Mouse (Mus musculus) lung, postnatal 0 days (tissue): Measurements from ENCODE around the gene Lyrm7. TPM values are rescaled to one million over a fixed set of nuclear protein-coding genes. Genes with fewer than 3 reads are reported as not detected.
"Not testable (repeated sequence)": the region's sequence is repeated elsewhere in the genome, so short reads cannot be mapped to it uniquely, and the experiment has no call there.

Source experiments
- ATAC-seq: fragments of 200-750 bp; cut with Nextera tagmentation; 2 replicates; pipeline ENCODE4 v1.8.0; 2017; ENCODE audit warnings: moderate library complexity
- DNase-seq: peaks from one replicate; pipeline ENCODE4 v3.0.0-alpha.2; 2016; ENCODE audit warnings: low spot score
- H3K27ac ChIP-seq: fragments of 300-500 bp; sonication (generic); 2 replicates; pipeline ENCODE4 v1.5.1; 2014; ENCODE audit warnings: antibody characterized with exemption, mild to moderate bottlenecking, low read length, mixed read lengths
- H3K27me3 ChIP-seq: fragments of 300-500 bp; sonication (generic); replicated peaks from 2 replicates; pipeline ENCODE4 v1.6.1; 2014; ENCODE audit warnings: low read length, mixed read lengths; ENCODE audit not compliant: insufficient read depth
- H3K36me3 ChIP-seq: fragments of 300-500 bp; sonication (generic); 2 replicates; pipeline ENCODE4 v1.6.1; 2014; ENCODE audit warnings: low read length, mixed read lengths; ENCODE audit not compliant: insufficient read depth
- H3K4me1 ChIP-seq: fragments of 300-500 bp; sonication (generic); 2 replicates; pipeline ENCODE4 v1.6.1; 2014; ENCODE audit warnings: antibody characterized with exemption, low read depth, low read length, mixed read lengths; ENCODE audit not compliant: insufficient read depth
- H3K4me2 ChIP-seq: fragments of 300-500 bp; sonication (generic); replicated peaks from 2 replicates; pipeline ENCODE4 v1.6.1; 2014; ENCODE audit warnings: low read depth, mild to moderate bottlenecking, low read length, moderate library complexity, mixed read lengths
- H3K4me3 ChIP-seq: fragments of 300-500 bp; sonication (generic); 2 replicates; pipeline ENCODE4 v1.5.1; 2014; ENCODE audit warnings: low read depth, low read length
- H3K9ac ChIP-seq: fragments of 300-500 bp; sonication (generic); replicated peaks from 2 replicates; pipeline ENCODE4 v1.6.1; 2014; ENCODE audit warnings: low read depth, mild to moderate bottlenecking
- H3K9me3 ChIP-seq: fragments of 300-500 bp; sonication (generic); 2 replicates; pipeline ENCODE4 v1.6.1; 2016; ENCODE audit warnings: low read length, mixed read lengths
- CTCF ChIP-seq: IDR thresholded peaks from 2 replicates; pipeline ENCODE4 v1.5.1; 2016; ENCODE audit warnings: antibody characterized with exemption, mild to moderate bottlenecking
- EP300 ChIP-seq: IDR thresholded peaks from 2 replicates; pipeline ENCODE4 v1.6.1; 2016; ENCODE audit warnings: antibody characterized with exemption, mild to moderate bottlenecking, control low read depth
- WGBS: fragments of 180-500 bp; shearing (Covaris S2); extraction: QIAGEN DNeasy Blood & Tissue Kit; methylation state at CpG from one replicate; pipeline ENCODE4 v1.1.7; 2014; 5-methylcytosine and 5-hydroxymethylcytosine counted together
- polyA plus RNA-seq: library from polyadenylated mRNA; unstranded; fragments of >200 nt; fragmentation: Nextera tagmentation; extraction: Ambion mirVana; gene quantifications from 2 replicates; pipeline ENCODE4 v1.2.1, GENCODE M21; 2015

Lyrm7 gene
- polyA plus RNA-seq, 1 experiment from 2014 or later = 3.1 TPM

DNA sequence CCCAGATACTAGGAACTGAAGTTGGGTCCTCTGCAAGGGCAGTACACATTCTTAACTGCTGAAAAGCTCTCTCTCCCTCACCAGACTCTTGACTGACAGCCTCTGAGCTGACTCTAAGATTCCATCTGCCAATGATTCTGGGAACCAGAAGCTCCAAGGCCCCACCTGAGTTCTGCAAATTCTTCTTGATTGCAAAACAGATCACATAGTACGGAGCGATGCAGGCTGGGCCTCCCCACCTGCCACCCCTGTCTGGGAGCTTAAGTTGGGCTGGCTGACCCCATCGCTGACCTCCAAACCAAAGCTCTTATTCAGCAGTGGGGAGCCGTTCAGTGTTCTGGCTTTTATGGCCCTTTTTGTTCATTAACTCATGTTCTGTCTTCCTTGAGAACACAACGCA is 36.8 kb upstream of the Lyrm7 start:
- Histone ChIP-seq H3K27me3 (no peaks in the 10 kb centered on the region), H3K4me1 (no peaks in the 10 kb centered on the region), H3K27ac (no peak overlapping the region), H3K4me3 (no peak overlapping the region), H3K9me3 (no peaks in the 10 kb centered on the region), H3K36me3 (no peaks in the 10 kb centered on the region), H3K4me2 (no peak overlapping the region), H3K9ac (no peak overlapping the region)
- no peak for TF ChIP-seq EP300
- TF ChIP-seq CTCF = no peak
- ATAC-seq (peak; percentile 58), DNase-seq (peak; percentile 29)
- 51% methylated on average over 5 of the region's 5 CpGs for WGBS

DNA sequence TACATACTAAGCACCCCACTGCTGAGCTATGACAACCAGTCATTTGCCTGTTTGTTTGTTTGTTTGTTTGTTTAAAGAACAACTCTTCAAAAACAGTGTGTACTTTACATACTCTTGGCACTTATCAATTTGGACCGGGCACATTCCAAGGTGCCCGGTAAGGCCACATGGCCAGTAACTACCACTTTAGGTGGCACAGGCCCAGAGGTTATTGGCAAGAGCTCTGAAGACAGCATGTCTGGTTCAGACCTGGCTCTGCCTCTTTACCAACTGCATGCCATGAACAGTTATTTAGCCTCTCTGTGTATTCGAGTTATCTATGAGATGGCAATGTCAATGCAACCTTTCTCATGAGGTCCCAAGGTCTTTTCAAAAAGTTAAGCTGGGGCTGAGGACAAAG is 35.9 kb upstream of the Lyrm7 start:
- not testable (repeated sequence) for ATAC-seq, H3K27me3 ChIP-seq, H3K9ac ChIP-seq, H3K27ac ChIP-seq, H3K4me3 ChIP-seq, H3K4me1 ChIP-seq, H3K9me3 ChIP-seq, H3K36me3 ChIP-seq, DNase-seq, H3K4me2 ChIP-seq
- WGBS = 73% methylated on average over 3 of the region's 3 CpGs

DNA sequence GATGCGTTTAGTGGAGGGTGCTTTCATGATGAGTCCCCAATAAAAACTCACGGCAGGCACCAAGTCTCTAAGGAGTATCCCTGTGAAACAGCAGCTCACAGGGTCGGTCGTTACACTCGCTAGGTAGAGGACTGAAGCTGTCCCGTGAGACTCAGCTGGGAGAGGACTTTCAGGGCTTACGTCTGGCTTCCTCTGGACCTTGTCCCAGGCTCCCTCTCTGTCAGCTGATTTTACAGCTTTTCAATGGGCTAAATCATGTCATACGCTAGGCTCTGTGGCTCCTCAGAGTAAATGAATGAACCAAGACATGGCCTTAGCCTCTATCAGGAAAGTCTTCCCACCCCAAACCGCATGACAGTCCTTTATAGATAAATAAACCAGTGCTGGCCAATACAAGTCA is 33.9 kb upstream of the Lyrm7 start:
- no peaks in the 10 kb centered on the region for H3K4me1 ChIP-seq
- 64% methylated on average over 9 of the region's 9 CpGs for WGBS

GRCm38 (mm10) chr11:54892091-54892490 is 31.4 kb upstream of the Lyrm7 start:
- ATAC-seq (no peak), DNase-seq (no peak)
- 42% methylated on average over 7 of the region's 7 CpGs for WGBS
- Histone ChIP-seq H3K27ac (no peak overlapping the region), H3K4me1 (no peaks in the 10 kb centered on the region), H3K9ac (no peak overlapping the region), H3K9me3 (no peaks in the 10 kb centered on the region), H3K27me3 (no peaks in the 10 kb centered on the region), H3K4me3 (no peak overlapping the region), H3K4me2 (no peak overlapping the region), H3K36me3 (no peaks in the 10 kb centered on the region)
- TF ChIP-seq CTCF = no peak
- TF ChIP-seq EP300 = no peak

More for the DNA sequence above, 33.9 kb upstream of the Lyrm7 start:
- H3K27me3 ChIP-seq = no peaks in the 10 kb centered on the region
- no peak overlapping the region for H3K27ac ChIP-seq
- TF ChIP-seq EP300 (no peak), CTCF (no peak)
- H3K36me3 ChIP-seq = no peaks in the 10 kb centered on the region
- H3K9ac ChIP-seq = no peak overlapping the region
- DNase-seq (no peak), ATAC-seq (no peak)
- H3K9me3 ChIP-seq = no peaks in the 10 kb centered on the region
- H3K4me3 ChIP-seq = no peak overlapping the region
- no peak overlapping the region for H3K4me2 ChIP-seq

GRCm38 (mm10) chr11:54891341-54891740 is 30.6 kb upstream of the Lyrm7 start:
- Histone ChIP-seq H3K9ac (no peak overlapping the region), H3K36me3 (no peaks in the 10 kb centered on the region), H3K9me3 (no peaks in the 10 kb centered on the region), H3K4me1 (no peaks in the 10 kb centered on the region), H3K4me2 (no peak overlapping the region), H3K4me3 (no peak overlapping the region), H3K27ac (no peak overlapping the region), H3K27me3 (no peaks in the 10 kb centered on the region)
- TF ChIP-seq EP300 (no peak), CTCF (no peak)
- WGBS = 83% methylated on average over 5 of the region's 5 CpGs
- ATAC-seq (no peak), DNase-seq (no peak)

DNA sequence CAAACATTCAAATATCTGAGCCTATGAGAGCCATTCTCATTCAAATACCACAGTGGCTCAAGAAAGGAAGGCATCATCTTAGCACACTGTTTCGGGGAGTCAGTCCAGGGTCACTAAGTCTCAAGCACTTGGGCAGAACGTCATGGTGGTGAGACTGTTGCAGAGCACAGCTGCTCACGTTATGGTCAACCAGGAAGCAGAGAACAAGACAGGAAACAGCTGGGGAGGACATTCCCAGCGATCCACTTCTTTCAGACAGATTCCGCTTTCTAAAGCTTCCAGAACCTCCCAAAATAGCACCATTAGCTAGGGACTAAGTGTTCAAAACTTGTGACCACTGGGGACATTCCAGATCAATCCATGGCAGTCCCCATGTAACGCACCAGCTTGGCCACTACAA is 27.2 kb upstream of the Lyrm7 start:
- Histone ChIP-seq H3K27ac (no peak overlapping the region), H3K4me2 (no peak overlapping the region), H3K9me3 (no peaks in the 10 kb centered on the region), H3K36me3 (no peaks in the 10 kb centered on the region), H3K4me1 (peaks cover 8% of the 10 kb centered on the region; the same call in 1 of the 2 replicates), H3K4me3 (no peak overlapping the region), H3K9ac (no peak overlapping the region), H3K27me3 (no peaks in the 10 kb centered on the region)
- WGBS = 44% methylated on average over 6 of the region's 6 CpGs
- ATAC-seq = peak; percentile 16
- TF ChIP-seq EP300 (peak; percentile 36; the same call in 1 of the 2 replicates), CTCF (no peak)
- peak; percentile 59 for DNase-seq

- peak; percentile 16; the same call in 1 of the 2 replicates for ATAC-seq
- Histone ChIP-seq H3K4me1 (peaks cover 12% of the 10 kb centered on the region; the same call in 1 of the 2 replicates), H3K27ac (peak overlapping the region; percentile 88), H3K4me3 (no peak overlapping the region), H3K4me2 (no peak overlapping the region), H3K27me3 (no peaks in the 10 kb centered on the region), H3K9ac (no peak overlapping the region; the same call in 1 of the 2 replicates), H3K36me3 (no peaks in the 10 kb centered on the region), H3K9me3 (no peaks in the 10 kb centered on the region)
- DNase-seq = no peak
- TF ChIP-seq CTCF (no peak), EP300 (no peak)
- WGBS = 74% methylated on average over 2 of the region's 2 CpGs
Measured at GRCm38 (mm10) chr11:54885406-54885805, 24.7 kb upstream of the Lyrm7 start.
